Mouse (Mus musculus): Measurements from ENCODE around the gene Pde4d. TPM values are rescaled to one million over a fixed set of nuclear protein-coding genes. Genes with fewer than 3 reads are reported as not detected.
A peak's percentile ranks its signal among the peaks of the same experiment; 100 is the strongest.

Gene Pde4d
- total RNA-seq, 2 experiments from 2014 or later: 38.1 to 40.2 TPM

DNA sequence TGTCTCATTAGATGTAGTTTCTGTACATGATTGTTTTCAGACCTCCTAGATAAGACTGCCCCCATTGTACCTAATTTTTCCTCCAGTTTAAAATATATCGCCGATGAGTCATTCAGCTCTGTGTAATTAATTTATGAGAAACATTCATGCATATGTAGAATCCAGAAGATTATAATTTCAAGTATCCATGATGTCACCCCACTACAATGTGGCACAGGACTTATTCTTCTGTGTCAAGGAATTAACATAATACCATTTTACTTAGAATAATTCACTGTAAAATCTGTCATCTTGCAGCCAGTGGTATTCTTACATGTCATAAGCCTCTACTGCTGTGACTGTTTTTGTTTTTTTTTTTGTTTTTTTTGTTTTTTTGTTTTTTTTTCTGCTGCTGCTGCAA is 1244.5 kb downstream of the Pde4d start:
- no peak for DNase-seq

GRCm38 (mm10) chr13:109695098-109695497 is 1245.3 kb downstream of the Pde4d start:
- DNase-seq: no peak

DNA sequence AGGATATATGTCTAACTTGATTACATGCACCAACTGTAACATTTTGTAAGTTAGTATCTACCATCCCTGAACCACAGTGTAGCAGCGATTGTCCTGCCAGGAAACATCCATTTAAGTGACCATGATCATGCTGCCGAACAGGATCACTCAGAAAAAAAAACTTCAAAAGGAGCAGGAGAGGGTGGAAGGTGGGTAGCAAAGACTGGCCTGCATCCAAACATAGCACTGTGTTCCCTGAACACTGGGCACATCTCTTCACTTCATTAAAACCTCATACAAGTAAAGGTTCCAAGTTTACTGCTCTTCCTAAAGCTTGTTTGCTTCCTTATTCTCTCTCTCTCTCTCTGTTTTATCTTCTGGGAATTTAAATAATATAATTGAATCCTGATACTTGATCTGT is 1256.4 kb downstream of the Pde4d start:
- DNase-seq: no peak

GRCm38 (mm10) chr13:109706579-109706978 is 1256.8 kb downstream of the Pde4d start:
- no peak for DNase-seq

DNA sequence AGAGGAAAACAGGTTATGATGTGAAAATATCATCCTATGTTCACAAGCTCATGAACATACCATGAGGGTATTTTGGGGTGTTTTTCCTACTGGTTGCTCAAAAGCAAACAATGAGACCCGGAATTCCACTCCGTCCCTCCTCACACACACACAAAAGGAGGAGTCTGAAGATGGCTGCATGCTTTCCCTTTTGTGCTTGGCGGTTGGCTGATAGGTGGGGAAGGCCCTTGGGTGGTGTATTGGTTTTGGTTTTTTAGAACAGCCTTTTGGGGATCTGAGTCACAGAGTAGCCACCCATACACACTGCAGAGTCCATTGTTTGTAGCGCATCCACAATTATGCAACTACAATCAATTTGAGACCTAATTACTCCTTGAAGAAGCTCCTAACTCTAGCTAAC is 1257.4 kb downstream of the Pde4d start:
- no peak for DNase-seq

GRCm38 (mm10) chr13:109708326-109708725 is 1258.6 kb downstream of the Pde4d start:
- no peak for DNase-seq

GRCm38 (mm10) chr13:109714581-109714980 is 1264.8 kb downstream of the Pde4d start:
- DNase-seq: no peak

GRCm38 (mm10) chr13:109715321-109715720 is 1265.6 kb downstream of the Pde4d start:
- DNase-seq: no peak

- DNase-seq: no peak
These were observed 1270.5 kb downstream of the Pde4d start for GRCm38 (mm10) chr13:109720127-109720713.

DNA sequence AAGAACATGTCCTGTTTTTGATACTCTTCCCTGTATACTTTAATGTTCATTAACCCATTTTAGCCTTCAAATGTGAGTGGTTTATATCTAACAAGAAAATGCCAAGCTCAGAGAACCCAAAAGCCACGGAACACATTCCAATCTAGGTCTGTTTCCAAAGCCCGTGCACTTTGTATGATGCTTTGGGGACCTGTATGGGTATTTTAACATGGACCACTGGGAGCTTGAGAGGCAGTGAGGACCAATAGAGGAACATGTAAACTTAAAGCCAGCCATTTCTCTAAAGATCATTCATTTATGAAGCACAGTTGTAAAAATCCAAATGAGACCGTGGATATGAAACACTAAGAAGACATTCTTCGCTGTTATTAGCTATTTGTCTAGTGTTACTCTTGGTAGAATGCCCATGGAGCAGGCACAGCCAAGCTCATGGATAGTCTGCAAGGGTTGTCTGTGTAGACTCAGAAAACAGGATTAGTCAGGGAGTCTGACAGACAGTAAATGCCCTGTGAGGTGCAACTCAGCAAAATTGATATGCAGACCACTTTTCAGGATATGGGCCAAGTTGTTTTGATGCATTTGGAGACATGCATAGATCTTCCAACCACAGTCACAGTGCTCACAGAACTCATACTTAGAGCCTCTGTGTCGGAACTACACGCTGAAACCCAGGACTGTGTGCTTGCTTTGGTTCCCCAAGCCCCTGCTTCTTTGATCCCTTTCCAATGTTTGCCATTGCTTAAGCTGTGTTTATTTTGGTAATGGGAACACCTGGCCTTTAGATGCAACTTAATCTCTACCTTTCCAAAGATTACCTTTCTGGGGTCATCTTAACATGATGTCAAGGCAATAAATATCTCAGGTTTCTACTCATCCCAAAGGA is 1272.7 kb downstream of the Pde4d start:
- no peak for DNase-seq

DNA sequence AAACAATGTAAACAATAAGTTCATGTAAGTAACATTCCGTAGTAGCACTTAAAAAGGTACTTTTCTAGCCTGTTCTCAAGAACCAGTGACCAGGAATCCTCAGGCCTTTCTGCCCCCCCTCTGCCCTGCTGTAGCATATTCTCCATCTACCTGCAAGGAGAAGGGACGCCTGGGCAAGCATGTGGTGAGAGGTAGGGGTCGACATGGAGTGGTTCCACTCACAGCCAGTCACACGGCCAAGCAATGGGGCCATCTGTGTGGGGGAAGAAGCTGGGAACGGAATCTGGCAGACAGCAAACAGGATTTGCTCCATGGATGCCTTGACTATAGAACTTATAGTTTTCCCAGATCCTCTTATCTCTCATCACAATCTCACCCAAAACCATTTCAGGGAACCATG is 1277.6 kb downstream of the Pde4d start:
- DNase-seq: no peak

DNA sequence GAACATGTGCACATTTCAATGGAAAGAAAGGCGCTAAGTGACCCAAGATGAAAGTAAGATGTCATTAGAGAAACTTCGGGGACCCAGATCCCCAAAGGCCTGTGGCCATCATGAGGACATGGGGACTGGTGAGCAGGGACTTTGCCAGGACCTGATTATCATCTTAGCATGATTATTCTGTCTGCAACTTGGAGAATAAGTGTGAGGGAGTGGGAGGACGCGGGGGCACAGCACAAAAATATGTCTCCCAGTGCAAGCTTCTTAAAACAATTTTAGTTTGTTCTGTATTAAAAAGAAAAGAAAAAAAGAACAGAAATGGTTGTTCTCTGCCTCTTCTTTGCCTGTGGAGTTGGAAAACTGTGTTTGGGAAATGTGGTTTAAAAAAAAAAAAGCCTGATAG is 1279.9 kb downstream of the Pde4d start:
- DNase-seq: no peak

DNA sequence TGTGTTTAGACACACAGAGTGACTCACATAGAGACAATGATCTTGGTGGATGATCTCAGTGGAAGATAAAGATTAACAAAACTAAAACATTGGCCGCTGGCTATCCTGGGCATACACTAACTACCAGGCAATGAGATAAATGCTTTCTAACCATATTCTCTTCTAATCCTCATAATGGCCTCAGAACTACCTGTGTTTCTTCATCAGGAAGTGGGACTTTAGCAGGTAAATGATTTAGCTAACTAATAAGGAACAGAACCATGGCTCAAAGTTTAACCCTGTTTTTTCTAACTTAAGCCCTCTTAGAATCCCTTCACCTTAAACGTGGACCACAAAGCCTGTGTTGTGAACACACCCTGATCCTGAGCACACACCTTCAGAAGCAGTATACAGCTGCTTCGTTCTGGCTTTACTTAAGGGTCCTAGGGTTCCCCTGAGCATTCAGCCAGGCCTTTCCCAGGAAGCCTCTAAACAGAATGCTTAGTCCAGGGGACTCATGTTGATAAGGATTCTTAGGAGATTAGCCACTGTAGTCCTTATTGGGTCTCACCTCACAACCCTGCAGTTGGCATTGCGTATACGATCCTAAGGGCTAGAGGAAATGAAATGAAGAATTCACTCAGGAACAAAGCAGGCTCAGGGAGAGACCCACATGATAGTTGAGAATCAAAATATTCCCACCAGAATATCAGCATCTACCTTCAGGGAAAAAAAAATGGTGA is 1283.1 kb downstream of the Pde4d start:
- DNase-seq: no peak

DNA sequence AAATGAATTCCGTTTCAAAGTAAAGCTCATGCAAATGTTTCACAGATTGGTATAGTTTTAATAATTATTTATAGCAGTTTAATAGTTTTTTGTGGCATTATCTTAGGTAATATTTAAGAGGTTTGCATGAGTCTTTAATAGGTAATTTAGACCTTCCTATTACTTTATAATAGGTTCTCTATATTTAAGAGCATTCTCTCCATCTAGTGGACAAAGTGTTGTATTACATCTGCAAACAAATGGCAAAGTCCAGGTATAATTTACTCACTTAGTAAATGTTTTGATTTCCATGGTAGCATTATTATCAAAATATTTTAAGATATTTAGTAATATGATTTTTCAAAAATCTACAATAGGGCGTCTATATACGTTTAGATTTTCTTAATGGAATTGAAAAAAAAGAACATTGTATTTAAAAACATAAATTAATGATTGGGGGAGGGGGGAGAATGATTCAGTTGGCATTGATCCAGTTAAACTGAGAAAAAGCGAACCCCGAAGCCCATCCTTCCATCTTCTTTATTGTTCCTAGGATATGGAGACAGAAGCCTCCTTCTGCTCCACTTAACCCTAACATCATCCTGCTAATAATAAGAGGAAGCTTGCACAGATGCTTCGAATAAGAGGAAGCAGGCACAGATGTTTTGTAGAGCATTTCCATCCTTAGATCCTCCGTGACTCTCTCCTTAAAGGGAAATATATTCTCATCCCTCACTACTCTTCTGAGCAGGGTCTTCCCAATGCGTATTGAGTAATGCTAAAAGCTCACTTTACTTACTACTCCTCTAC is 1286.7 kb downstream of the Pde4d start:
- DNase-seq: no peak

- DNase-seq: no peak
These were observed 1296.7 kb downstream of the Pde4d start for GRCm38 (mm10) chr13:109746492-109746891.

GRCm38 (mm10) chr13:109752236-109752863 is 1302.6 kb downstream of the Pde4d start:
- peak; percentile 13 to 45 for DNase-seq

- no peak for DNase-seq
These were observed 1307.1 kb downstream of the Pde4d start for GRCm38 (mm10) chr13:109756854-109757253.

DNA sequence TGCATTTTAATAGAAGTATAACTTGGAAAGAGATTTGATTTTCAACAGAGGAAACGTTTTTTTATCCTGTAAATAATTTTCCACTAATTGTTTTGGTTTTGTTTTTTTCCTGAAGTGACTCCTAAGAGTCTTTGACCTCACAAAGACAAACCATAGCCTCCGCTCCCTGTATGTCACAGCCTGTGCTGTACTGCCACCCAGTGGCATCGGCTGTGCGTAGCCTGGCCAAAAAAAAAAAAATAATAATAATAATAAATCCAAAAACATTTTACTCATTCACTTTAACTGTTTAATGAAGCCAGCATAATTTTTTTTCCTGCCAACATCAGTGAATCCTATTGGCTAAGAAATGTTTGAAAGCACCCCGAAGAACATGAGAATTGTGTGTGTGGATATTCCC is 1309.5 kb downstream of the Pde4d start:
- DNase-seq: peak; percentile 35 to 44

- peak; percentile 11 to 14 for DNase-seq
These were observed 1311.3 kb downstream of the Pde4d start for GRCm38 (mm10) chr13:109761081-109761480.

DNA sequence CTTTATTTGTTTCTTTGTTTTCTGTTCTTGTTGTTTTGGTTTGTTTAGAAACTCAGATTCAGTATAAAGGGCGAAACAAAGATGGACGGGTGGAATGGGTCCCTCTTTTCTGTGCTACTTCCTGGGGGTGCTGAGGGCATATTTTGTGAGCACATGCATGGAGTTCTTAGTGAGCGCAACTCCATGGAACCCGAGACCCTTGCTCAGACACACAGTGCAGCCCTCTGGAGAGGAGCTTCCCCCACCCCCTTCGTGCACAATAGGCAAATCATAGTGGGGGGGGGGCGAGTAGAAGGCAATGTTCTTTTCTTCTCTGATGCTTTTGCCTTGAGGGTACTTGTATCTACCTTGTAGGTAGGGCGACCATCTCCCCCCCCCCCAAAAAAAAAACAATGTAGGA is 1325.0 kb downstream of the Pde4d start:
- DNase-seq: no peak

GRCm38 (mm10) chr13:109775197-109775596 is 1325.4 kb downstream of the Pde4d start:
- peak; percentile 10 to 34 for DNase-seq

DNA sequence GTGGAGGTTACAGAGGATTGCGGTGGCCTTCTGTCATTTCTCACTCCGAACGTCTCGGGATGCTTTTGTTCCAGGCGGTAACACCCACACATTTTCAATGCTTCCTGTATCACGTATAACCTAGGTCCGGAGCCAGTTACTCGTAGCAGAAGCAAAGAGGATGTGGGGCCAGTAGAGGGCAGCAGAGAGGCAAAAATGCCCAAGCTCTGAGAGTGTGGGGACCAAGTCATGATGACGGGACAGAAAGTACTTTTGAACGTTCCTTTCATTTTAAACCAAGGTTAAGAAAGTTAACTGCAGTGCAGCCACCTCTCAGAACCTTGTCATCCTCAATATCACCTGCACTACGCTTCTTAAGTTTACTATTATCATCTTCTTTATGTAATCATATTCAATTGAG is 1326.4 kb downstream of the Pde4d start:
- DNase-seq: peak; percentile 92

All from adrenal gland, postnatal 36 days (tissue).